Mouse (Mus musculus) embryonic fibroblast, embryonic 13.5 days (primary cell): ENCODE data around the gene Slc25a31. TPM values are rescaled to one million over a fixed set of nuclear protein-coding genes. Genes with fewer than 3 reads are reported as not detected.

Experiments
- H3K27ac ChIP-seq: 2 replicates; pipeline ENCODE4 v1.5.1; 2012; ENCODE audit warnings: low read length, control low read depth, inconsistent platforms; ENCODE audit not compliant: insufficient read depth
- H3K4me1 ChIP-seq: 2 replicates; pipeline ENCODE4 v1.6.1; 2011; ENCODE audit warnings: low read length; ENCODE audit not compliant: control insufficient read depth, insufficient read depth
- H3K4me3 ChIP-seq: 2 replicates; pipeline ENCODE4 v1.5.1; 2011; ENCODE audit warnings: mild to moderate bottlenecking, control low read depth, low read length; ENCODE audit not compliant: insufficient read depth
- CTCF ChIP-seq: IDR thresholded peaks from 2 replicates; pipeline ENCODE4 v1.5.1; 2011; ENCODE audit warnings: mild to moderate bottlenecking, control low read depth, low read length, moderate library complexity, borderline replicate concordance; ENCODE audit not compliant: insufficient read depth
- POLR2A ChIP-seq: IDR thresholded peaks from 2 replicates; pipeline ENCODE4 v1.6.1; 2011; ENCODE audit warnings: low read depth, mild to moderate bottlenecking, control low read depth, low read length, moderate library complexity
- polyA plus RNA-seq: library from polyadenylated mRNA; stranded (reverse); fragments of >200 nt; gene quantifications from 2 replicates; pipeline ENCODE4 v1.2.4, GENCODE M21; 2011; ENCODE audit warnings: low read depth; ENCODE audit not compliant: missing spikeins, insufficient read length

Gene Slc25a31
- not detected in 2 replicates for polyA plus RNA-seq

DNA sequence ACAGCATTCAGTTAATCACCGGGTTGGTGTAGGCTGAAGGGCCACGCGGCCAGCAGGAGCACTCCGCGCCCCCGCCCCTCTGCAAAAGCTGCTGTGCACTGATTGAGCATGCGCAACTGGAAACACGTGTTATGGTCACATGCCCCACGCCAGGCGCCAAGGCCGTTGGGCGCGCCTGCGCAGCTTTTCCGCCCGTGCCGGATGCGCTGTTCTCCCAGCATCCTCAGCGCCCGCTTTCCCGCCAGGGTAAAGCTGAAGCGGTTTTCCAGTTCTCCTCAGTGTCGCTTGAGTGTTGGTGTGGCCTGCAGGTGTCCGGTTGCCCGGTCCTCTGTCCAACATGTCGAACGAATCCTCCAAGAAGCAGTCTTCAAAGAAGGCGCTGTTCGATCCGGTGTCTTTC is at the start of gene Slc25a31:
Gene Slc25a31 (plus strand): TSS at position 201 of the 400 bp plus-strand sequence.
- no peaks in the 10 kb centered on the region for H3K4me1 ChIP-seq
- no peak within 1 kb of the TSS for H3K4me3 ChIP-seq
- H3K27ac ChIP-seq, result no peak within 1 kb of the TSS
- TF ChIP-seq POLR2A, result no peak
- no peak for TF ChIP-seq CTCF

DNA sequence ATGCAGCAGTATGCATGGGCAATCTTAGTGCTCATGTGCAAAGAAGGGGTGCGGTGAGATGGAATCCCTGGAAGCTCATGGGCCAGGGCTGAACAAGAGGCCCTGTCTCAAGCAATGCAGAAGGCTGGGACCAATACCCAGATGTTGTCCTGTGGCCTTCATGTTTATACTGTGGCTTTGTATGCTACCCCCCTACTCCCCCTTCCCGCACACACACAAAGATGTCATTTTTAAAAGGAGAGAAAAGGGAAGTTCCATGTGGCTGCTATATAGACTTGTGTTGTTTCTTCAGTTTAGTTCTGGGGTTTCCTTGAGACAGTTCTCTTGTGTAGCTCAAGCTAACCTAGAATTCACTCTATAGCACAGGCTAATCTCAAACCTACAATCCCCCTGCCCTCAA is 48.4 kb upstream of the Slc25a31 start:
- TF ChIP-seq POLR2A, result no peak
- no peak overlapping the region for H3K27ac ChIP-seq
- no peak overlapping the region for H3K4me3 ChIP-seq
- no peaks in the 10 kb centered on the region for H3K4me1 ChIP-seq

DNA sequence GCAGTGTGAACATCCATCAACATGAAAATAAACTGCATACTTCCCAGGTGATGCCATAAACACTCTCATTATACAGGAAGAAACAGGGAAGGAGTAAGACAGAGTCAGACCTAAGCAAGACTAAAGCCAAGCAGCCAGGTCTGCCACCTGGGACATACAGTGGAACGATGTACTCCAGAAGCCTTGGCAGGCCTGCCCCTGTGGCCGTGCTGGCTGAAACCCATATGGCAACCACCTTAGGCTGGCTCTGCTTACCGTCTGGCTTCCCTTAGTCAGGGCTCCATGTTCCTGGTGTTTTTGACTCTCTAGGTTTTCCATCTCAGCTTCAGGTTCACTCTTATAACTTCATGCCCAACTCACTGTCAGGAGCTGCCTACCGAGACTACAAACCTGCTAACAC is 42.5 kb upstream of the Slc25a31 start:
- Histone ChIP-seq H3K4me3 (no peak overlapping the region), H3K4me1 (no peaks in the 10 kb centered on the region), H3K27ac (no peak overlapping the region)
- TF ChIP-seq CTCF, result no peak
- no peak for TF ChIP-seq POLR2A

DNA sequence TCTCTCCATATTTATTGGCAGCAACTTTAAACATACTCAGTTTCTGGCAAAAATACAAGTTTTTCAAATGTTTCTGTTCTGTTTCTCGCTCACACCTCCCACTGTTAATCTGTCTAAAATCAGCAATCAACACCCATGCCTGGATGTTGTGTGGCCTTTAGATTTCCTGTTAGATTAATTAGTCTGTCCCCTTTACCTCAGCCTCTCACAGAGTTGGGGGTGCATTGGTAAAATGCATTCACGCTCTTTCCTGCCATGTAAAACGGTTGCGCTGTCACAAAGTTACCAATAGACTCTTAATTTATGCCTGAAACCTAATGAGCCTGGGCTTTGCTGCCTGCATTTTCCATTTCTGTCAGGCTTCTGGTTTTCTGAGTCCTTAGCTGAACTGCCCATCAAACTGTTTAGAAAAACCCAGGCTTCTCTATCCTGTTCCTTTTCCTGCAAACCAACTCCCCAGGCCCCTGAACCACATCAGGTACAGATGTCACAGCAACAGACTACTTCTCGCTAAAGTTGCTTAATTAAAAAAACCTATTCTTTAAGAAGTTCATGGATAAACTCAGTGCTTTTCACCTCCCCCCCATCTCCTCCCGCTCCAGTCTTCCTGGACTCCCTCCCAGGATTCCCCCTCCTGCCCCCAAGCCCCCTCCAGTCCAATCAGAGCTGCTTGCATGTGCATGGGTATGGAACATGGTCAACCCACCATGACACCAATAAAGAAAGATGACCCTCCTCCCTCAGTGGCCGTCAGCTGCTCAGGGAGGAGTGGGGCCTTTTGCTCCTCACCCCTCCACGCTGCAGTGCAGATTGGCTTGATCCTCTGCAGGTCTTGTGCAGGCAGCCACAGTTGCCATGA is 41.6 kb upstream of the Slc25a31 start:
- Histone ChIP-seq H3K27ac (no peak overlapping the region), H3K4me1 (no peaks in the 10 kb centered on the region), H3K4me3 (no peak overlapping the region)
- TF ChIP-seq POLR2A (no peak), CTCF (no peak)

DNA sequence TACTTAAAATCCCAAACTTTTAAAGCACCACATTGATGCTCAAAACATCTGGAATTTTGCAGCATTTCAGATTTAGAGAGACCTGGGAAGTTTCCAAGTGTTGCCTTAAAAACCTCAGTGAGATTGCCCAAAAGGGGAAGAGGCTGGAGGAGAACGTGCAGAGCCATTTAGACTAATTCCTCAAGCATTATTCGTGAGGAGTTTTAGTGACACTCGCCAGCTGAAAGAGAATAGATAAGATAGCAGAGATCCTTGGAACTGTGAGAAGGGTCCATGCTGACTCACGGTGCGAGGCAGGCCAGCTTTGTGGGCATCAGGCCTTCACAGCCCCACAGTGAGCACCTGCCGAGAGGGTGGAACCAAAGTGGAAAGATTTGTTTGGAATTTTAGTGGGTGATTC is 39.8 kb upstream of the Slc25a31 start:
- no peak overlapping the region for H3K27ac ChIP-seq
- TF ChIP-seq CTCF, result no peak
- no peak for TF ChIP-seq POLR2A
- no peak overlapping the region for H3K4me3 ChIP-seq
- no peaks in the 10 kb centered on the region for H3K4me1 ChIP-seq

DNA sequence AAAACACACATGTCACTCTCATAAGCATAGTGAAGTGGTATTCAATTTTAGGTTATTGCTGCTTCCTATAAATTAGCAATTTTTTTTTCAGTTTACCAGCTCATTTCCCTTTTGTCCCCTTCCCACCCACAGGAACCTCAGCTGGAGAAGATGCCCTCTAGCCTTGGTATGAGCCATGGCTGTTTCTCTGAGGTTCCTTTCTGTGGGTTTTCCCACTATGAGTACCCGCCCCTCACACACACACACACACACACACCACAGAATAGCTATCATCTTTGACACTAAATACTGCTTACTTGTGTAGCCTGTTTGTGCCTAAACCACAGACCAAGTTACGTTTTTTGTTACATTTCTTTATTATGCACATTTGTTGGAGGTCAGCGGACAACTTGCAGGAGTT is 39.3 kb upstream of the Slc25a31 start:
- H3K27ac ChIP-seq, result no peak overlapping the region
- no peak overlapping the region for H3K4me3 ChIP-seq
- no peak for TF ChIP-seq POLR2A
- TF ChIP-seq CTCF, result no peak
- no peaks in the 10 kb centered on the region for H3K4me1 ChIP-seq

DNA sequence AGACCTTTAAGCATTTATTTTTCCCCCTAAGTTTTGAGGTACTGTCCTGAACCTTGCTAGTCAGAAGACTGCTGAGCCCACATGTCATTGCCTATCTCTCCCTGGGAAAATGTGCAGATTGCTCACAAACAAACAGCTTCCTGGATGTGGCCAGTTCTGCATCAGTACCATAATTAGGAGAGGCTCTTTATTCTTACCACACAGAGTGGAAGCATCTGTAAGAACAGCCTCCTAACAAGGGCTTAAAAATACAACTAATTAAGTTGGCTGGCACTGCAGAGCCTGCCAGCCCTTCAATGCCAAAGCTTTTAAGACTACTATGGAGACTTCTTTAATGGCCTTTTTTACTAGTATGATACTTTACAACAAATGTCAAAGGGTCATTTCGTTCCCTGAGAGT is 35.1 kb upstream of the Slc25a31 start:
- Histone ChIP-seq H3K27ac (no peak overlapping the region), H3K4me1 (no peaks in the 10 kb centered on the region), H3K4me3 (no peak overlapping the region)
- no peak for TF ChIP-seq POLR2A
- TF ChIP-seq CTCF, result no peak

DNA sequence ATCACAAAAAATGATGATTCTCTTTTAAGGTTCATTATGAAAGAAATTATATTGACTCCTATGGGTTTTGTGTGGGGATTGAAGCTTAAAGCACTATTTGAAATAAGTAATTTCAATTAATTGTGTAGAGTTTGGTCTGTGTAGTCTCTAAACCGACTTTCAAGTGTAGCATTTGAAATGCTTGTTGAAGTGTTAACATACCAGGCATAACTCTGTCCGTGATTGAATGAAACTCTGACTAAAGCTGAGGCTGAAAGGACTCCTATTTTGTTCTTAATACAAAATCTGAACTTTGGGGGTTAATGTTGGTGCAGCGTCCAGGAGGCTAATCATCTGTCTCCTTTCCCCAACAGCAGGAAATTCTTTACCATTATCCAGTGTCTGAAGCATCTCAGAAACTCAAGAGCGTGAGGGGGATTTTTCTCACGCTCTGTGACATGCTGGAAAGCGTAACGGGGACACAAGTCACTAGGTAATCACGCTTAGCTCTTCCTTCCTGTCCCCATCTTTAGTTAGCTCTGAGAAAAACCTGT is 33.7 kb upstream of the Slc25a31 start:
- TF ChIP-seq POLR2A (no peak), CTCF (no peak)
- no peak overlapping the region for H3K27ac ChIP-seq
- H3K4me3 ChIP-seq, result no peak overlapping the region
- H3K4me1 ChIP-seq, result no peaks in the 10 kb centered on the region

DNA sequence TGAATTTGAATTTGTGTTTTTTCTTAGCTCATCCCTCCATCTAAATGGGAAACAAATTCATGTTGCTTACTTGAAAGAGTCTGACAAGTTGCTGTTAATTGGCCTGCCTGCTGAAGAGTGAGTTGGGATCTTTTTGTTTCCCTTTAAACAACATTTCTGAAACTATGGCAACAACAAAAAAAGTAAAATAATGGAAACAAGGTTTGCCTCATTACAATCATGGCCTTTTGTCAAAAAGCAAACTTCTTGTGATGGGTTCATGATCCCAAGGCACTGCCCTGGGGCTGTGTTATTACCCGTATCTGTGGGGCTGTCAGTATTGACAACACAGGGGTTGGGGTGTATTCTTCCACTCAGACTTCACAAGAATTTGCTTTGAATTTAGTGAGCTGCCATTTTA is 29.8 kb upstream of the Slc25a31 start:
- Histone ChIP-seq H3K4me3 (no peak overlapping the region), H3K4me1 (peaks cover 5% of the 10 kb centered on the region)
- TF ChIP-seq CTCF (no peak), POLR2A (no peak)

DNA sequence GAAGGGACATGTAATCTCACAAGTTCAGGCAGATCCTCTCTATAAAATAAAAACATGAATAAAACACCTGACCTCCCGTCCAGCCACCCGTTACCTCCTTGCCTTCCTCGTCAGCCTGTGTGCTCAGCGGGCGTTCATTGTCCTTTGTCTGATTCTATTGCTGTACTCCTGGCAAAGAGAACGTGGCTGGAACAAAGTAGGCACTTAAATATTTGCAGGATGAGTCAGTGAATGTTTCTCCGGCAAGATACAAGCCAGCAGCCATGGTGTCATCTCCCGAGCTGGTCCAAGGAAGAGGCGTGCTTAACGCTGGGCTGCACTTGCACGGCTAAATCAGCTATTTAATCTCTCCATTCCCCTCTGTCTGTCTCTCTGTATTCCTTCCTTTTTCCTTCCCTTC is 26.3 kb upstream of the Slc25a31 start:
- H3K4me1 ChIP-seq, result peaks cover 11% of the 10 kb centered on the region
- H3K4me3 ChIP-seq, result no peak overlapping the region
- no peak overlapping the region for H3K27ac ChIP-seq
- TF ChIP-seq POLR2A, result no peak
- TF ChIP-seq CTCF, result no peak

More for the DNA sequence above, 29.8 kb upstream of the Slc25a31 start:
- H3K27ac ChIP-seq, result no peak overlapping the region
